Mouse (Mus musculus) c-Kit-positive CD71-negative TER-119-negative erythroid progenitor cells, embryonic 14.5 days (primary cell): ENCODE data around the gene Gls2.

ENCODE experiments used
- DNase-seq: peaks from one replicate; pipeline ENCODE4 v3.0.0-alpha.2; 2013; ENCODE audit warnings: low read depth

The Gls2 gene

GRCm38 (mm10) chr10:128231697-128232419 lies 37.6 kb downstream of the Gls2 start, which contains the start of gene Timeless:
Gene Timeless, plus strand, starts transcription at chr10:128232065.
- peak; percentile 70 for DNase-seq

- DNase-seq, result peak; percentile 75
Observed at GRCm38 (mm10) chr10:128232420-128232985, 38.2 kb downstream of the Gls2 start.

- DNase-seq, result no peak
Observed at GRCm38 (mm10) chr10:128236321-128236720, 42.1 kb downstream of the Gls2 start.

GRCm38 (mm10) chr10:128237807-128238480 lies 43.7 kb downstream of the Gls2 start:
- DNase-seq, result no peak

- no peak for DNase-seq
Observed at GRCm38 (mm10) chr10:128239140-128239539, 44.9 kb downstream of the Gls2 start.

- no peak for DNase-seq
Observed at GRCm38 (mm10) chr10:128240131-128240530, 45.9 kb downstream of the Gls2 start.

- no peak for DNase-seq
Observed at GRCm38 (mm10) chr10:128243252-128243651, 49.0 kb downstream of the Gls2 start.

- no peak for DNase-seq
Observed at GRCm38 (mm10) chr10:128244121-128244520, 49.9 kb downstream of the Gls2 start.

- no peak for DNase-seq
Observed at GRCm38 (mm10) chr10:128247020-128247732, 52.9 kb downstream of the Gls2 start.

- no peak for DNase-seq
Observed at GRCm38 (mm10) chr10:128250565-128250964, 56.3 kb downstream of the Gls2 start.

GRCm38 (mm10) chr10:128253677-128254255 lies 59.5 kb downstream of the Gls2 start, which contains the start of gene Apon:
Gene Apon, plus strand, starts transcription at chr10:128254096.
- no peak for DNase-seq

- no peak for DNase-seq
Observed at GRCm38 (mm10) chr10:128255925-128256324, 61.7 kb downstream of the Gls2 start.

GRCm38 (mm10) chr10:128256328-128256727 lies 62.1 kb downstream of the Gls2 start:
- no peak for DNase-seq

- DNase-seq, result peak; percentile 34
Observed at GRCm38 (mm10) chr10:128258953-128259352, 64.7 kb downstream of the Gls2 start.
